Mouse (Mus musculus) lung, adult 2 months (tissue): ENCODE measurements around the gene Mdm2. TPM values are rescaled to one million over a fixed set of nuclear protein-coding genes. Genes with fewer than 3 reads are reported as not detected.
"Not testable (repeated sequence)": the region's sequence is repeated elsewhere in the genome, so short reads cannot be mapped to it uniquely, and the experiment has no call there.

Experiments used
- DNase-seq: peaks from one replicate; pipeline ENCODE4 v3.0.0; 2022
- H3K4me1 ChIP-seq: fragments of 200-500 bp; 2 replicates; pipeline ENCODE4 v1.6.1; 2011; ENCODE audit warnings: low read length; ENCODE audit not compliant: control insufficient read depth, insufficient read depth
- H3K4me3 ChIP-seq: fragments of 200-500 bp; replicated peaks from 2 replicates; pipeline ENCODE3; 2011; ENCODE audit warnings: low read depth, mild to moderate bottlenecking, control low read depth, low read length; ENCODE audit errors: extremely low read depth
- CTCF ChIP-seq: fragments of 200-500 bp; IDR thresholded peaks from 2 replicates; pipeline ENCODE4 v1.5.1; 2011; ENCODE audit warnings: mild to moderate bottlenecking, low read length, control low read depth; ENCODE audit not compliant: insufficient read depth
- POLR2A ChIP-seq: fragments of 200-500 bp; IDR thresholded peaks from 2 replicates; pipeline ENCODE4 v1.6.1; 2011; ENCODE audit warnings: low read depth, mild to moderate bottlenecking, control low read depth, low read length, borderline replicate concordance; ENCODE audit errors: extremely low read depth
- WGBS: fragments of 180-500 bp; shearing (Covaris S2); methylation state at CpG from one replicate; pipeline ENCODE4 v1.1.7; 2018; 5-methylcytosine and 5-hydroxymethylcytosine counted together
- polyA plus RNA-seq: library from polyadenylated mRNA; depleted of rRNA; stranded (reverse); fragments of >200 nt; gene quantifications from 2 replicates; pipeline ENCODE4 v1.2.3, GENCODE M21; 2012

The Mdm2 gene
- polyA plus RNA-seq, 1 experiment = 39.7 TPM

- DNase-seq = no peak
- TF ChIP-seq CTCF (no peak), POLR2A (no peak)
- 99% methylated on average over 10 of the region's 10 CpGs for WGBS
- Histone ChIP-seq H3K4me1 (peaks cover 3% of the 10 kb centered on the region), H3K4me3 (no peak overlapping the region)
These were observed 38.6 kb upstream of the Mdm2 start for GRCm38 (mm10) chr10:117749050-117749686.

GRCm38 (mm10) chr10:117748276-117749049, 37.9 kb upstream of the Mdm2 start:
- no peak for DNase-seq
- H3K4me3 ChIP-seq = no peak overlapping the region
- TF ChIP-seq POLR2A (no peak), CTCF (no peak)
- 86% methylated on average over 10 of the region's 10 CpGs for WGBS
- peaks cover 3% of the 10 kb centered on the region for H3K4me1 ChIP-seq

- Histone ChIP-seq H3K4me3 (no peak overlapping the region), H3K4me1 (peaks cover 3% of the 10 kb centered on the region)
- DNase-seq = no peak
- TF ChIP-seq CTCF (no peak), POLR2A (no peak)
- WGBS = 86% methylated on average over 7 of the region's 7 CpGs
These were observed 37.2 kb upstream of the Mdm2 start for GRCm38 (mm10) chr10:117747711-117748110.

- H3K4me3 ChIP-seq = peak within 1 kb of the TSS; percentile 71
- TF ChIP-seq CTCF (no peak), POLR2A (peak; percentile 28; the same call in 1 of the 2 replicates)
- peaks cover 3% of the 10 kb centered on the region for H3K4me1 ChIP-seq
- WGBS = 12% methylated on average over 44 of the region's 46 CpGs
- DNase-seq = peak; percentile 98
These were observed 35.8 kb upstream of the Mdm2 start, which contains the start of gene Slc35e3 for GRCm38 (mm10) chr10:117746297-117746883. Gene Slc35e3, minus strand, starts transcription at chr10:117746365.

- H3K4me1 ChIP-seq = not testable (repeated sequence)
- peak; percentile 42 for DNase-seq
- 2% methylated on average over 14 of the region's 46 CpGs for WGBS
- H3K4me3 ChIP-seq = peak overlapping the region; percentile 71
These were observed 35.2 kb upstream of the Mdm2 start for GRCm38 (mm10) chr10:117745570-117746296.

- 74% methylated on average over 4 of the region's 4 CpGs for WGBS
- H3K4me1 ChIP-seq = peaks cover 3% of the 10 kb centered on the region
- no peak overlapping the region for H3K4me3 ChIP-seq
- TF ChIP-seq POLR2A (no peak), CTCF (no peak)
- DNase-seq = no peak
These were observed 33.4 kb upstream of the Mdm2 start for GRCm38 (mm10) chr10:117743917-117744316.

GRCm38 (mm10) chr10:117743182-117743581, 32.6 kb upstream of the Mdm2 start:
- H3K4me1 ChIP-seq = peaks cover 3% of the 10 kb centered on the region
- no peak overlapping the region for H3K4me3 ChIP-seq
- DNase-seq = no peak
- 79% methylated on average over 2 of the region's 2 CpGs for whole genome bisulfite sequencing
- TF ChIP-seq CTCF (no peak), POLR2A (no peak)

GRCm38 (mm10) chr10:117742618-117743017, 32.1 kb upstream of the Mdm2 start:
- WGBS = 84% methylated on average over 4 of the region's 4 CpGs
- no peak for TF ChIP-seq CTCF
- TF ChIP-seq POLR2A = no peak

More at GRCm38 (mm10) chr10:117742618-117743017, 32.1 kb upstream of the Mdm2 start:
- Histone ChIP-seq H3K4me1 (peaks cover 3% of the 10 kb centered on the region), H3K4me3 (no peak overlapping the region)
- DNase-seq = no peak
